Mouse (Mus musculus) layer of hippocampus, adult 9-10 months (tissue): ENCODE results near the gene Lgr4.

Experiments used
- DNase-seq: peaks from one replicate; pipeline ENCODE4 v3.0.0; 2022; ENCODE audit warnings: low spot score

Gene Lgr4

DNA sequence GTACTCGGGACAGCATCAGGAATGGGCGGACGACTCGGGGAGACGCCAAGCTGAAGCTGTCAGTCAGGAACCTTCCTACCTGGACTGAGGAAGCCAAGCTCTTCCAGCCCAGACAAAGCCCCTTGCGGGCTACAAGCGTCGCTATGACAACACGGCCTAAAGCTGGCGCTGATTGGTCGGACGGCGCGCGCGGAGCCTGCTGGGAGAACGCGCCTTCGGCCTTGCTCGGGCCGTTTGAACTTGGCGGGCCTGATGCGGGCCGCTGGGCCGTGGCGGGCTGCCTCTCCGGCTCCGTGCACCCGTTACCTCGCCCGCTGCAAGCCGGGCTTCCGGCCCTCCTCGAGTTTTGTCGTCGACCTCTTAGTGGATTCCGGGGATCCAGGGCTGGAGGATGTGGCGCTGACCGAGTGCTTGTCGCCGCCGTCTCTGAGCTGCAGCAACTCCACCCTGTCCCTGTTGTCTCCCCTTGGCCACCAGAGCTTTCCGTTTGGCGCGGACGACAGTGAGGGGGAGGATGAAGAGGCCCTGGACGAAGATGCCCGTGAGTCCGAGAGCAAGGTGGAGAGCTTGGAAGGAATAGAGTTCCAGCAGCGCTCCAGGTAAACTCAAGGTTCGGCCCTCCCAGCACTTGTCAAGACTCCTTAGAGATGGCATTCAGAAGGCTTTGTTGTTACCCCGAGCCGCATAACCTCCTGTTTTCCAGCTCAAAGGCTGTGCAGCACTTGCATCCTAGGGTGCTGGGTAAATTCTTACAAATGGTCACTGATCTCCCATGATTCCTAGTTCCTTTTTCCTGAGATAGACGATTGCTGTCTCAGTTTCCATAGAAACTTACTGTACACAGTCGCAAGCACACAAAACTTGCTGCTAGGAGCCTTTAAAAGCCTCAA lies 100.4 kb downstream of the Lgr4 start, which contains the start of gene Ccdc34:
Gene Ccdc34, plus strand, starts transcription at position 202 of the 890 bp plus-strand sequence.
- peak; percentile 73 for DNase-seq

DNA sequence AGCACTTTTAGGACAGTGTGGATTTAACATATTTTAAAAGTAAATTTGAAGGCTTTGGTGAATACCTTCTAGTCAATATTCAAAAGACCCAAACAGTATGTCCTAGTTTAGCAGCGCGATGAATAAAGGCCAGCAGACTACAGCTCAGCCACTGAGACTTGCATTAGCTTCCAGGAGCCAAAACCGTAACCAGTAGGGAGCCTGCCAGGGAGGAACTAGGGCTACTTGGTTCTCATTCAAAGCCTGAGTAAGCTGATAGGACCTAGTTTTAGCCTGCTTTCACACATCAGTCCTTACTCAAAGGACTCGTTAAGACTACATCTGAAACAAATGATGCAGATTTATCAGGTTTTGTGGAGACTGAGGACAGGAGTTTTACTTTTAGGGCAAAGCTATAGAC lies 102.2 kb downstream of the Lgr4 start:
- no peak for DNase-seq

DNA sequence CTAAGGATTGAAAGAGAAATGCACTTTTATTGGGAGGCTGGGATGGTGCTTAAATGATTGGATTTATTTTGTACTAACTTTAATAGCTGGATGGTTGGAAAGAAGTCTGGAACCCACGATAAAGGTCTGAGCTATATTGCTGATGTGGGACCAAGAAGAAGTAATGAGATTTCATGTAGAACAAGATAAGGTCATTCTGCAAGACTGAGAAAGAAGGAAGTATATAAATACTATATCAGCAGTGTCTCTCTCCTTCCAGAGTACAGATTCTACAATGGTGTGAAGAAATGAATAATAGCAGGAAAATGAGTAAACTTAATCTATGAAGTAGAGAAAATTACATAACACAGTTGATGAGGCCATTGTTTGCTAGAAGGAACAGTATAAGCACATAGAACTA lies 103.0 kb downstream of the Lgr4 start:
- no peak for DNase-seq

DNA sequence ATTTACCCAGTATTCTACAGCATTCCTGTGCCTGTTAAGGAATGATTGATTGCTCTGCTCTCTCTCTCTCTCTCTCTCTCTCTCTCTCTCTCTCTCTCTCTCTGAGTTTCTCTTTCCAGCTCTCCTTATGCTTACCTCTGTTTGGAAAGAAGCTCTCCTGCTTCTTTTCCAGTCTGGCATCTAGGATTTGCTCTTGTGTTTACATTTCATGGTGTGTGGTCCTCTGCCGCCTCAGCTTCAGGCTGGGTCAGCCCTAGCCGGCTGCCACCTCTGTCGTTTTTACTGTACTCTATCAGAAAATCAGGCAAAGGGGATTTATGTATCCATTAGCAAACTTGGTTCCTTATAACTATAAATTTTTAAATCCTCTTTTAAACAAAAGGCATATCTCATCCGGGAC lies 118.8 kb downstream of the Lgr4 start:
- no peak for DNase-seq

DNA sequence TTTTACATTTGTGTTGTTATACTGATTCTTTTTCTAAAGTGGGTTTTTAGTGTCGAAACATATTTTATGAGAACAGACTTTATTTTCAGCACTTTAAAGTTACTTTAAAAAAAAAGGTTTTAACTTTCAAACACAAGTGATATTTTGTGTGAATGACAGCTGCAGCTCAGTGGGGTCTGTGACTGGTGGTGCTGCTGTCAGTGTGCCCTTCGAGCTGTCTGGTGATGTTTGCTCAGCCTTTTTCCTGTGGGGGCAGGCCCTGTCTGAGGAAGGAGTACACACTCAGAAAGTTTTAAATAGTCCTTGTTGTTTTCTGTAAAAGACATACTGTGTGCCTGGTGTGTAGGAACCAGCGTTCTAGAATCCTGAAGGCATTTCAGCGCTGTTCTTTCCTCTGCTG lies 119.2 kb downstream of the Lgr4 start:
- no peak for DNase-seq

DNA sequence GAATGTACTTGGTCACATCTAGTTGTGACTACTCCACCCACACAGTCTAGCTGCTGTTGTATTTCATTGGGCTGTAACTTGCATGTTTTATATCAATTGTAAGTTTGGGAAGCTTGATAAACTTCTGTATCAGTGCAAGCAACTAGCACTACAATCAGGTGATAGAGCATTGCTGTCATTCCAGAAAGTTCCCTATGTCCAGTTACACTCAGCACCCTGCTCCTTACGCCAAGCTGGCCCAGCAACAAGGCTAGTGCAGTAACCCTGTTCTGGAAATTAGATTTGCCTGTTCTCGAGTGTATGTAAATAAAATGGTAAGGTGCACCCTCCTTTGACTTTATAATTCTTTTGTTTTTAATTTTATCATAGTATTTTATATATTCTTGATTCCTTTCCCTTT lies 119.8 kb downstream of the Lgr4 start:
- DNase-seq = no peak

DNA sequence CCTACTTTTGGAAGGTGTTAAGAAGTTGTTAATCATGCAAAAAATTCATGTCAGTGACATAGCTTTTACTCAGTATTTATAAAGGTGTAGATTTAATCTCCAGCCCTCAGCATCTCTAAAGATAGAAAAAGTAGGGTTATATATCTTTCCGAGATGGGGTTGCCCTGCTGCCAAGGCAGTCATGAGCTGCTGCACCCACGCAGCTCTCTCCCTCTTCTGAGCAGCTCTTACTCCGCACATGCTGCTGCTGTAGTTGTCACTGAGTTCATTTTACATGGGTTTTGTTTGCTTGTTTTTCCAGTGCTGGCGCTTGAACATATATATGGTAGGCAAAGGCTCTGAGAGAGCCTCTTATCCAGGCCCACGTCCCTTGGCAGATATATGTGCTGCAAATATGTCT lies 120.9 kb downstream of the Lgr4 start:
- DNase-seq = no peak

DNA sequence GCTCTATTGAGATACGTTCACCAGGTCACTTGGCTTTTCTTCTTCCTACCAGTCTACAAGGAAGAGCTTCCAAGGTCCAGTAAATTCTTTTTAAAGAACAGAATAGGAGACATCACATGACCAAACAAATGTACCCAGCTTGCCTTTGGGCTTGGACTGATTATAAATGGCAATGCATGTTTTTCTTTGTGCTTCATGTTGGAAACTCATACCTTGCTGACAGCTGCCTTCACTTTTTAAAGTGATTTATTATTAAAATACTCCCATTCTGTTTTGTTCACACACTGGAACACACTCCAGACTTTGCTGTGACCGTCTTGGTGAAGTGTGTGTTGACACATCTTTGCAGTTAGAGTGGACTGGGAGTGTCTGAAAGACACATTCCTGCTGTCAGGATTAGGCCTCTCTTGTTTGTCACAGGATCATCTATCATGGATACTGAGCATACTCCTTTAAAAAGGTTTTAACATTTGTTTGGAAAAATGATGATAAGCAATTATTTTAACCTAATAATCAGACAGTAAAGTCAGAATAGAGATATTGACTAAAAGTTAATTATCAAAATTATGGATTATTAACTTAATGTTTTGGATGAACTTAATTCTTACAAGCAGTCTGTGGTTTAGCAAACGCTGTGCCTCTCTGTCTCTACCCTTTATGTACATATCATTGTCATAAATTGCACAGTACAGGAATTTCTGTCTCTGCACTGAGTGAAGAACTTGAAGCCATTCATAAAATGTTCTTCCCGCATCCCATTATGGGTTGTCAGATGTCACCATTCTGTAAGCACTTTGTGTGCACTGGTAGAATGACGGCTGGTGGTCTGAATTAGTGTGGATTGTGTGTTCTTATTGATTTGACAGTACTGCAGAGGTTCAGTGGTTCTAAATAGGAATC lies 125.7 kb downstream of the Lgr4 start:
- DNase-seq = no peak

DNA sequence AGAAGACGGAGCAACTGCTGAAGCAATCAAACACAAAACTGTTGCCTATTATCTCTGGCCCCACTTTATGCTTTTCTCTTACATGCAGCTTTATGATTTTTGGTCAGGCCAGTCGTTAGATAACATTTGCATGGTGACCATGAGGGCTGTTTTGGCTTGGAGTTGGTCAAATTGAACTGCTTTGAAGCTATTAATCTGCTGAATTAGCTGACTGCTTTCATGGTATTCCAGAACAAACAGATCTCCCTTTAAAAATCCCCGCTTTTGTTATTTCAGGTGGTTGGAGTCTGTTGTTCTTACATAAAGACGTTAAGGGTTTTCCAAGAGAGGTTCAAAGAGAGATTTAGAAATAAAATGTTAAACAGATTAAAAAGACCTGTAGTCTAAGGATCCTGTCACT lies 141.0 kb downstream of the Lgr4 start:
- no peak for DNase-seq

DNA sequence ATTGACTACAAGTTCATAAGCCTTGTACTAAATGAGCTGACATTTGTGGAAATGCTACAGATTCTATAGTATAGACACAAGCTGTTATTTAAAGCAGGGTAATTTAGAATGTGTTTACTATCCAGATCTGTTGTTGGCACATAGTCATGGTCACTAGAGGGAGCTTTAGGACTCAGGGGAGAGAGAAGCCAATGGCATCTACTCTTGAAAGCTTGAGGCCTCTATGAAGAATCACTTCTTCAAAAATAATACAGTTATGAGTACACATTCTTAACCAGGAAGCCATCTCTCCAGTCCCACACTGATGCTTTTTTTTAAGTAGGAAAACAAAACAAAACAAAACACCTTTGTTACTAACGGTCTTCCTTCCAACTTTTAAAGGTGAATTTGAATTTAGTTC lies 145.7 kb downstream of the Lgr4 start:
- no peak for DNase-seq
